Comparison of ENCODE assay signal across 12 mouse cellular contexts in the genomic region with DNA sequence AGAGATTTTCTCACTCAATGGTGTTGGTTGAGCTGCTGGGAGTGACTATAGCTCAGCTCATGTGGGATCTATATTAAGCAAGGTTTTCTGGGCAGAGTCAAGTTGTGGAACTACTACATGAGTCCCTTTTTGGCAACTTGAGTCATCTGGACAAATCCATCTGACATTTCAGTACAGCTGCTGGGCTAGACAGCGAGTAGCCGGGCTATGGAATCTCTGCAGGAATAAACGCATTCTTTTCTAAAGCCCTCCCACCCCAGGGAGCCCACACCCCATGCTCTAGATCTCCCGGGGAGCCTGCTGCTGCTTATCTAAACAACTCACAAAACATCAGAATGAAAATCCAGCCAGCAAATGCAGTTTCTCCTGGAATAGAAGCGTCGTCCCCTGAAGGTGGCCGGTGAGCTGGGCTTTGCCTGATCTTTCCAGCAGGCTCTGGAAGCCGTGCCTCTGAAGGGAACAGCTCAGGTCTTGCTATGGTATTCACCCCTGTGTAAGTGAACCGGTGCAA. TPM values are rescaled to one million over a fixed set of nuclear protein-coding genes. Genes with fewer than 3 reads are reported as not detected.
DNase-seq lines count a peak whose midpoint lies in the region; ATAC-seq and TF ChIP-seq lines count a peak whose summit lies in the region.
"Had no signal": no experiment of that assay in that cellular context is flagged by ENCODE, and none has a peak within 500 bp of the region (broad histone marks: within the 10 kb centered on the region; RNA-seq: fewer than 3 reads in every experiment).

Gene Lmod3 (minus strand): TSS at position 49 of the 511 bp plus-strand sequence.

- TF ChIP-seq CTCF in kidney, adult 2 months (conservative IDR thresholded peaks at IDR 0.05; ENCODE audit: insufficient read depth, insufficient read length, low read depth, low read length) = no peak
- no peak for TF ChIP-seq CTCF in heart, adult 2 months (IDR thresholded peaks at IDR 0.05)
- TF ChIP-seq CTCF in midbrain, postnatal 0 days (IDR thresholded peaks at IDR 0.05) = no peak

- H3K9ac ChIP-seq in kidney, embryonic 14.5 days (ENCODE audit: low read depth, low read length) = no peak within 1 kb of the TSS
- peak within 1 kb of the TSS; percentile 66 for H3K9ac ChIP-seq in heart, adult 2 months (ENCODE audit: low read depth, low read length)
- H3K9ac ChIP-seq in midbrain, postnatal 0 days (replicated peaks; ENCODE audit: low read length, poor library complexity, severe bottlenecking) = no peak within 1 kb of the TSS
- no peak within 1 kb of the TSS for H3K9ac ChIP-seq in liver, embryonic 12.5 days
- H3K9ac ChIP-seq: neural tube, embryonic 15.5 days had no signal

- intact Hi-C loops in heart, adult 2 months (cut with DNase I) = loop anchor here (5.0 kb wide), 2 partner anchors 40 to 490 kb away; partner anchors contain the start of gene Arl6ip5

- H3K4me1 ChIP-seq in kidney, adult 2 months (ENCODE audit: control insufficient read depth, insufficient read depth, low read length) = no peaks in the 10 kb centered on the region
- no peaks in the 10 kb centered on the region for H3K4me1 ChIP-seq in kidney, embryonic 14.5 days (ENCODE audit: control insufficient read depth, insufficient read depth, low read length)
- H3K4me1 ChIP-seq in heart, adult 2 months (ENCODE audit: control insufficient read depth, insufficient read depth, low read length) = 0 out of 2 replicates have a peak, but pooled peaks cover 1% of the 10 kb centered on the region
- no peaks in the 10 kb centered on the region for H3K4me1 ChIP-seq in midbrain, postnatal 0 days (ENCODE audit: insufficient read depth, low read length)
- H3K4me1 ChIP-seq in liver, embryonic 12.5 days = peaks cover 6% of the 10 kb centered on the region
- H3K4me1 ChIP-seq: neural tube, embryonic 15.5 days had no signal

- 43% methylated on average over 9 of the region's 9 CpGs for WGBS in kidney, adult 2 months
- WGBS in kidney, embryonic 14.5 days = 34% methylated on average over 9 of the region's 9 CpGs
- WGBS in heart, adult 2 months = 21% methylated on average over 9 of the region's 9 CpGs
- 28% methylated on average over 9 of the region's 9 CpGs for WGBS in midbrain, postnatal 0 days
- 30% methylated on average over 9 of the region's 9 CpGs for WGBS in liver, embryonic 12.5 days (ENCODE audit: insufficient replicate concordance)

- no peak for ATAC-seq in kidney, embryonic 14.5 days (ENCODE audit: low FRiP score, low TSS enrichment)
- ATAC-seq in midbrain, postnatal 0 days (ENCODE audit: low FRiP score) = no peak
- ATAC-seq in liver, embryonic 12.5 days = no peak

- peak; percentile 41 for DNase-seq in kidney, adult 2 months
- peak; percentile 67 for DNase-seq in brain, adult 2 months (ENCODE audit: low read depth, low spot score)
- peak; percentile 57 to 61 for DNase-seq in heart, adult 2 months
- DNase-seq in kidney, adult 9 months = peak; percentile 27
- no peak for DNase-seq in adrenal gland, adult 8-10 months
- no peak for DNase-seq in midbrain, postnatal 0 days (ENCODE audit: low spot score)
- DNase-seq: cerebellum, adult 9-10 months had no signal

- H3K79me2 ChIP-seq in heart, adult 2 months (replicated peaks; ENCODE audit: control insufficient read depth, insufficient read depth, low read length) = 0 out of 2 replicates have a peak, but pooled peaks cover 1% of the 10 kb centered on the region

- H3K9me3 ChIP-seq in kidney, embryonic 14.5 days (ENCODE audit: control insufficient read depth, low read length) = no peaks in the 10 kb centered on the region
- no peaks in the 10 kb centered on the region for H3K9me3 ChIP-seq in midbrain, postnatal 0 days (ENCODE audit: low read length)
- H3K9me3 ChIP-seq in liver, embryonic 12.5 days (replicated peaks) = no peaks in the 10 kb centered on the region
- H3K9me3 ChIP-seq: neural tube, embryonic 15.5 days had no signal

- 0 out of 2 replicates have a peak, but pooled peaks have one; percentile 37 for TF ChIP-seq EP300 in heart, adult 2 months (IDR thresholded peaks at IDR 0.05; ENCODE audit: insufficient read depth, low read depth, low read length)

- TF ChIP-seq POLR2A in kidney, adult 2 months (IDR thresholded peaks at IDR 0.05; ENCODE audit: low read depth, low read length) = no peak
- TF ChIP-seq POLR2A in heart, adult 2 months (IDR thresholded peaks at IDR 0.05; ENCODE audit: insufficient read depth, low read depth, low read length) = peak; percentile 52

- no peak within 1 kb of the TSS for H3K27ac ChIP-seq in kidney, adult 2 months (ENCODE audit: insufficient read depth, low read depth, low read length)
- no peak within 1 kb of the TSS for H3K27ac ChIP-seq in kidney, embryonic 14.5 days (ENCODE audit: low read depth, low read length)
- H3K27ac ChIP-seq in heart, adult 2 months = peak within 1 kb of the TSS; percentile 87
- H3K27ac ChIP-seq in midbrain, postnatal 0 days (ENCODE audit: low read depth, low read length) = no peak within 1 kb of the TSS
- H3K27ac ChIP-seq in liver, embryonic 12.5 days = no peak within 1 kb of the TSS
- H3K27ac ChIP-seq: neural tube, embryonic 15.5 days had no signal

- no peak within 1 kb of the TSS for H3K4me3 ChIP-seq in kidney, adult 2 months (ENCODE audit: insufficient read depth, low read depth, low read length)
- no peak within 1 kb of the TSS for H3K4me3 ChIP-seq in kidney, embryonic 14.5 days (ENCODE audit: low read length)
- H3K4me3 ChIP-seq in heart, adult 2 months = peak within 1 kb of the TSS; percentile 40
- no peak within 1 kb of the TSS for H3K4me3 ChIP-seq in midbrain, postnatal 0 days (ENCODE audit: low read depth, low read length)
- H3K4me3 ChIP-seq in liver, embryonic 12.5 days = no peak within 1 kb of the TSS
- H3K4me3 ChIP-seq: neural tube, embryonic 15.5 days had no signal

- H3K27me3 ChIP-seq in kidney, adult 2 months (replicated peaks; ENCODE audit: control insufficient read depth, insufficient read depth, low read length) = no peaks in the 10 kb centered on the region
- no peaks in the 10 kb centered on the region for H3K27me3 ChIP-seq in kidney, embryonic 14.5 days (ENCODE audit: control insufficient read depth, insufficient read depth, low read length)
- H3K27me3 ChIP-seq in heart, adult 2 months (ENCODE audit: control insufficient read depth, insufficient read depth, low read length) = no peaks in the 10 kb centered on the region
- no peaks in the 10 kb centered on the region for H3K27me3 ChIP-seq in midbrain, postnatal 0 days (ENCODE audit: insufficient read depth, low read length)
- no peaks in the 10 kb centered on the region for H3K27me3 ChIP-seq in liver, embryonic 12.5 days (replicated peaks)
- H3K27me3 ChIP-seq: neural tube, embryonic 15.5 days had no signal

- H3K36me3 ChIP-seq in kidney, adult 2 months (ENCODE audit: control insufficient read depth, insufficient read depth, low read length) = no peaks in the 10 kb centered on the region
- no peaks in the 10 kb centered on the region for H3K36me3 ChIP-seq in kidney, embryonic 14.5 days (ENCODE audit: control insufficient read depth, insufficient read depth, low read length)
- no peaks in the 10 kb centered on the region; the same call in 1 of the 2 replicates for H3K36me3 ChIP-seq in heart, adult 2 months (ENCODE audit: control insufficient read depth, insufficient read depth, low read length)
- H3K36me3 ChIP-seq in midbrain, postnatal 0 days (ENCODE audit: insufficient read depth, low read length) = no peaks in the 10 kb centered on the region
- H3K36me3 ChIP-seq in liver, embryonic 12.5 days = no peaks in the 10 kb centered on the region
- H3K36me3 ChIP-seq: neural tube, embryonic 15.5 days had no signal

- no peak within 1 kb of the TSS for H3K4me2 ChIP-seq in kidney, embryonic 14.5 days (replicated peaks; ENCODE audit: low read depth, low read length)
- H3K4me2 ChIP-seq in midbrain, postnatal 0 days (ENCODE audit: low read depth, low read length, poor library complexity, severe bottlenecking) = no peak within 1 kb of the TSS
- no peak within 1 kb of the TSS for H3K4me2 ChIP-seq in liver, embryonic 12.5 days
- H3K4me2 ChIP-seq: neural tube, embryonic 15.5 days had no signal

RNA-seq across cellular contexts. Expression of gene Lmod3, which starts in this region (rescaled TPM):
- 0.12 and 1.2 TPM in 2 replicates for polyA plus RNA-seq in kidney, adult 2 months (2012; rRNA removed)
- polyA plus RNA-seq in kidney, embryonic 14.5 days (2014; fragmentation: Nextera tagmentation; extraction: Ambion mirVana) = 0.09 TPM in 1 of 2 replicates, not detected in the other
- total RNA-seq in heart, adult 2 months (2021) = 10 to 100 TPM; 50.1 to 63.0 TPM
- 26.3 and 40.0 TPM in 2 replicates for polyA plus RNA-seq in heart, adult 2 months (2012; rRNA removed)
- under 1 TPM in 2 of 4 experiments, not detected in 2; 0.15 to 0.16 TPM for total RNA-seq in adrenal gland, adult 8-10 months (2022)
- total RNA-seq in midbrain, postnatal 0 days (2014; rRNA removed) = not detected in 2 replicates
- polyA plus RNA-seq in midbrain, postnatal 0 days (2015; fragmentation: Nextera tagmentation; extraction: Ambion mirVana) = not detected in 2 replicates
- 0.05 and 0.10 TPM in 2 replicates for polyA plus RNA-seq in liver, embryonic 12.5 days (2016; fragmentation: Nextera tagmentation; extraction: Ambion mirVana)
- total RNA-seq: left cerebral cortex, adult 18-20 months; megakaryocyte-erythroid progenitor cell, adult 5-6 weeks had no signal

Comparison
In these comparisons a context has a peak if more than half of its experiments do, and no peak if none do; other contexts are left out.
1. RNA of gene Lmod3 (total RNA-seq): 50.1 to 63.0 TPM in heart, adult 2 months; 0.15 to 0.16 TPM in adrenal gland, adult 8-10 months and not detected in midbrain, postnatal 0 days; every median in the first group is over 10 times any median in the second.
2. RNA of gene Lmod3 (polyA plus RNA-seq): 26.3 to 40.0 TPM in heart, adult 2 months; 0.12 to 1.2 TPM in kidney, adult 2 months, 0.09 TPM in kidney, embryonic 14.5 days, 0.05 to 0.10 TPM in liver, embryonic 12.5 days and not detected in midbrain, postnatal 0 days; every median in the first group is over 10 times any median in the second.
3. DNase-seq: peak in kidney, adult 2 months (single experiment), brain, adult 2 months (single experiment), heart, adult 2 months (2 of 2) and kidney, adult 9 months (single experiment); none in adrenal gland, adult 8-10 months (single experiment) and midbrain, postnatal 0 days (single experiment).